Mouse (Mus musculus) macrophage (primary cell): ENCODE data around the gene Chd2. TPM values are rescaled to one million over a fixed set of nuclear protein-coding genes. Genes with fewer than 3 reads are reported as not detected.

Experiments used
- H3K27ac ChIP-seq: fragments of 350-480 bp; formaldehyde crosslinking; 2 replicates; pipeline ENCODE4 v1.9.0; 2021
- H3K36me3 ChIP-seq: fragments of 350-480 bp; formaldehyde crosslinking; 2 replicates; pipeline ENCODE4 v1.9.0; 2021; ENCODE audit errors: inconsistent target
- H3K4me3 ChIP-seq: fragments of 350-480 bp; formaldehyde crosslinking; 2 replicates; pipeline ENCODE4 v1.9.0; 2021; ENCODE audit errors: inconsistent target
- H3K79me2 ChIP-seq: fragments of 350-480 bp; formaldehyde crosslinking; 2 replicates; pipeline ENCODE4 v1.9.0; 2021; ENCODE audit errors: inconsistent target
- WGBS: methylation state at CpG from one replicate; pipeline ENCODE4 v1.1.7; 2026; ENCODE audit warnings: inconsistent platforms; ENCODE audit not compliant: missing documents; 5-methylcytosine and 5-hydroxymethylcytosine counted together
- polyA plus RNA-seq: library from polyadenylated mRNA; stranded (reverse); fragments of 250-400 nt; gene quantifications from 3 replicates; pipeline ENCODE4 v1.2.4, GENCODE M21; 2018; ENCODE audit warnings: inconsistent platforms

The Chd2 gene
- polyA plus RNA-seq, 1 experiment from 2014 or later: 34.5 TPM

- Histone ChIP-seq H3K4me3 (no peak overlapping the region), H3K27ac (no peak overlapping the region), H3K79me2 (no peaks in the 10 kb centered on the region), H3K36me3 (no peaks in the 10 kb centered on the region)
- WGBS: 79% methylated on average over 9 of the region's 9 CpGs
Measured at GRCm38 (mm10) chr7:73421278-73422015, 120.2 kb downstream of the Chd2 start.

- H3K36me3 ChIP-seq: no peaks in the 10 kb centered on the region
- no peak overlapping the region for H3K4me3 ChIP-seq
- H3K27ac ChIP-seq: no peak overlapping the region
- 88% methylated on average over 5 of the region's 5 CpGs for WGBS
- H3K79me2 ChIP-seq: no peaks in the 10 kb centered on the region
Measured at GRCm38 (mm10) chr7:73420827-73421226, 120.8 kb downstream of the Chd2 start.

- Histone ChIP-seq H3K4me3 (no peak overlapping the region), H3K79me2 (no peaks in the 10 kb centered on the region), H3K27ac (no peak overlapping the region), H3K36me3 (no peaks in the 10 kb centered on the region)
- 65% methylated on average over 7 of the region's 7 CpGs for WGBS
Measured at GRCm38 (mm10) chr7:73419375-73419774, 122.3 kb downstream of the Chd2 start.

GRCm38 (mm10) chr7:73414192-73414591 is 127.4 kb downstream of the Chd2 start:
- Histone ChIP-seq H3K4me3 (no peak overlapping the region), H3K27ac (no peak overlapping the region), H3K79me2 (no peaks in the 10 kb centered on the region), H3K36me3 (no peaks in the 10 kb centered on the region)
- WGBS: 89% methylated on average over 6 of the region's 14 CpGs

- H3K27ac ChIP-seq: no peak overlapping the region
- H3K36me3 ChIP-seq: no peaks in the 10 kb centered on the region
- H3K79me2 ChIP-seq: no peaks in the 10 kb centered on the region
- WGBS: 81% methylated on average over 7 of the region's 7 CpGs
- H3K4me3 ChIP-seq: no peak overlapping the region
Measured at GRCm38 (mm10) chr7:73412419-73412818, 129.2 kb downstream of the Chd2 start.

- no peak overlapping the region for H3K4me3 ChIP-seq
- no peaks in the 10 kb centered on the region for H3K36me3 ChIP-seq
- 78% methylated on average over 4 of the region's 4 CpGs for WGBS
- no peak overlapping the region for H3K27ac ChIP-seq
- no peaks in the 10 kb centered on the region for H3K79me2 ChIP-seq
Measured at GRCm38 (mm10) chr7:73411986-73412385, 129.6 kb downstream of the Chd2 start.

GRCm38 (mm10) chr7:73411523-73411922 is 130.1 kb downstream of the Chd2 start:
- Histone ChIP-seq H3K27ac (no peak overlapping the region), H3K36me3 (no peaks in the 10 kb centered on the region), H3K79me2 (no peaks in the 10 kb centered on the region), H3K4me3 (no peak overlapping the region)
- 73% methylated on average over 7 of the region's 7 CpGs for WGBS

- Histone ChIP-seq H3K36me3 (no peaks in the 10 kb centered on the region), H3K4me3 (no peak overlapping the region), H3K79me2 (no peaks in the 10 kb centered on the region), H3K27ac (no peak overlapping the region)
- WGBS: 88% methylated on average over 11 of the region's 11 CpGs
Measured at GRCm38 (mm10) chr7:73405550-73405949, 136.1 kb downstream of the Chd2 start.

- Histone ChIP-seq H3K36me3 (no peaks in the 10 kb centered on the region), H3K4me3 (no peak overlapping the region), H3K27ac (no peak overlapping the region), H3K79me2 (no peaks in the 10 kb centered on the region)
- 64% methylated on average over 3 of the region's 3 CpGs for WGBS
Measured at GRCm38 (mm10) chr7:73403538-73403937, 138.1 kb downstream of the Chd2 start.

GRCm38 (mm10) chr7:73402671-73403070 is 139.0 kb downstream of the Chd2 start:
- Histone ChIP-seq H3K27ac (no peak overlapping the region), H3K36me3 (no peaks in the 10 kb centered on the region), H3K79me2 (no peaks in the 10 kb centered on the region), H3K4me3 (no peak overlapping the region)
- 100% methylated on average over 1 of the region's 1 CpGs for WGBS

- Histone ChIP-seq H3K4me3 (no peak overlapping the region), H3K27ac (no peak overlapping the region), H3K36me3 (no peaks in the 10 kb centered on the region), H3K79me2 (no peaks in the 10 kb centered on the region)
- WGBS: 90% methylated on average over 2 of the region's 2 CpGs
Measured at GRCm38 (mm10) chr7:73402106-73402505, 139.5 kb downstream of the Chd2 start.

- H3K36me3 ChIP-seq: no peaks in the 10 kb centered on the region
- 26% methylated on average over 20 of the region's 20 CpGs for WGBS
- H3K4me3 ChIP-seq: no peak overlapping the region
- H3K79me2 ChIP-seq: no peaks in the 10 kb centered on the region
- no peak overlapping the region for H3K27ac ChIP-seq
Measured at GRCm38 (mm10) chr7:73400051-73400916, 141.3 kb downstream of the Chd2 start.

GRCm38 (mm10) chr7:73399501-73400044 is 142.1 kb downstream of the Chd2 start:
- no peak overlapping the region for H3K27ac ChIP-seq
- H3K79me2 ChIP-seq: no peaks in the 10 kb centered on the region
- 5% methylated on average over 19 of the region's 19 CpGs for WGBS
- H3K36me3 ChIP-seq: no peaks in the 10 kb centered on the region
- no peak overlapping the region for H3K4me3 ChIP-seq

- Histone ChIP-seq H3K4me3 (no peak overlapping the region), H3K27ac (no peak overlapping the region), H3K36me3 (no peaks in the 10 kb centered on the region), H3K79me2 (no peaks in the 10 kb centered on the region)
- WGBS: 10% methylated on average over 19 of the region's 19 CpGs
Measured at GRCm38 (mm10) chr7:73398806-73399442, 142.7 kb downstream of the Chd2 start.
